Mouse (Mus musculus): ENCODE data around the gene Gm17693. TPM values are rescaled to one million over a fixed set of nuclear protein-coding genes. Genes with fewer than 3 reads are reported as not detected.

The Gm17693 gene
- polyA plus RNA-seq (2012; rRNA removed; ENCODE audit: low replicate concordance): not detected in 2 replicates

DNA sequence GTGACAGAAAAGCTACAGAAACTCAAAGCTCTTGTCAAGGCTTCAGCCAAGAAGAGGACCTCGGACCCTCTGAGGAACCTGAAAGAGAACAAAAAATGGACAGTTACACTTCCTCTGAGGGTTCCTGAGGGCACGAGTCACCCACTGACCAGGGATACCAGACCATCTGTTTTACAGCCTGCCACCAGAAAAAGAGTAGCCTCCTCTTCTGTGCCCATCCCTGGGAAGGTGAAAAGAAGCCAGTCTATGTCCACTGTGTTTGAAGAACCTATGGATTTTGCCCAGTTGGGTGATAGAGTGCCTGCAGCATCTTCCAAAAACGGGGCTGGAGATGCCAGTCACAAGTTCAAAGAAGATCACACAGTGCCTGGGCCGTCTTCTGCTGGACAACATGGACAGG lies at the start of gene Gm17693:
Gene Gm17693, plus strand, starts transcription at position 301 of the 400 bp plus-strand sequence.

All from subcutaneous adipose tissue, adult 2 months (tissue).